Mouse (Mus musculus): ENCODE results near the gene Fam185a. TPM values are rescaled to one million over a fixed set of nuclear protein-coding genes. Genes with fewer than 3 reads are reported as not detected.

Fam185a gene
- polyA plus RNA-seq (2016; fragmentation: Nextera tagmentation; extraction: Ambion mirVana) = 5.3 and 5.7 TPM in 2 replicates

- Histone ChIP-seq H3K9me3 (no peaks in the 10 kb centered on the region), H3K4me3 (peak within 1 kb of the TSS; percentile 84), H3K4me1 (peaks cover 11% of the 10 kb centered on the region; the same call in 1 of the 2 replicates), H3K36me3 (no peaks in the 10 kb centered on the region), H3K4me2 (replicated peaks) (peak within 1 kb of the TSS; percentile 98), H3K27me3 (no peaks in the 10 kb centered on the region), H3K27ac (no peak within 1 kb of the TSS), H3K9ac (peak within 1 kb of the TSS; percentile 74)
- ATAC-seq (ENCODE audit: insufficient number of reproducible peaks, insufficient read depth, low FRiP score, low TSS enrichment) = peak; percentile 99
- WGBS = under 1% methylated on average over 68 of the region's 68 CpGs
These were observed at the start of gene Fam185a, which contains the start of gene Ccdc146 for GRCm38 (mm10) chr5:21424614-21425602. Fam185a (plus strand) TSS chr5:21424958. Ccdc146 (minus strand) TSS chr5:21424677.

- no peak overlapping the region for H3K4me3 ChIP-seq
- no peaks in the 10 kb centered on the region for H3K36me3 ChIP-seq
- ATAC-seq (ENCODE audit: insufficient number of reproducible peaks, insufficient read depth, low FRiP score, low TSS enrichment) = no peak
- H3K9ac ChIP-seq = no peak overlapping the region
- no peak overlapping the region for H3K4me2 ChIP-seq (replicated peaks)
- H3K27ac ChIP-seq = no peak overlapping the region
- peaks cover 19% of the 10 kb centered on the region for H3K27me3 ChIP-seq
- 0 out of 2 replicates have a peak, but pooled peaks cover 6% of the 10 kb centered on the region for H3K4me1 ChIP-seq
- H3K9me3 ChIP-seq = no peaks in the 10 kb centered on the region
- WGBS = 62% methylated on average over 4 of the region's 4 CpGs
These were observed 47.8 kb upstream of the Fam185a start for GRCm38 (mm10) chr5:21376935-21377334.

GRCm38 (mm10) chr5:21378397-21378796 is 46.4 kb upstream of the Fam185a start:
- peaks cover 10% of the 10 kb centered on the region for H3K27me3 ChIP-seq
- no peak overlapping the region for H3K4me3 ChIP-seq
- no peak overlapping the region for H3K4me2 ChIP-seq (replicated peaks)
- no peaks in the 10 kb centered on the region for H3K9me3 ChIP-seq
- 66% methylated on average over 2 of the region's 2 CpGs for WGBS
- no peaks in the 10 kb centered on the region for H3K36me3 ChIP-seq
- H3K4me1 ChIP-seq = peaks cover 9% of the 10 kb centered on the region
- no peak for ATAC-seq (ENCODE audit: insufficient number of reproducible peaks, insufficient read depth, low FRiP score, low TSS enrichment)
- H3K27ac ChIP-seq = no peak overlapping the region
- H3K9ac ChIP-seq = no peak overlapping the region

GRCm38 (mm10) chr5:21381986-21382385 is 42.8 kb upstream of the Fam185a start:
- 63% methylated on average over 6 of the region's 6 CpGs for WGBS
- H3K36me3 ChIP-seq = no peaks in the 10 kb centered on the region
- H3K4me1 ChIP-seq = peaks cover 16% of the 10 kb centered on the region
- H3K27ac ChIP-seq = no peak overlapping the region
- no peak overlapping the region for H3K4me2 ChIP-seq (replicated peaks)
- no peak for ATAC-seq (ENCODE audit: insufficient number of reproducible peaks, insufficient read depth, low FRiP score, low TSS enrichment)
- H3K9ac ChIP-seq = no peak overlapping the region
- 0 out of 2 replicates have a peak, but pooled peaks cover 3% of the 10 kb centered on the region for H3K27me3 ChIP-seq
- H3K9me3 ChIP-seq = no peaks in the 10 kb centered on the region
- H3K4me3 ChIP-seq = no peak overlapping the region

- Histone ChIP-seq H3K36me3 (no peaks in the 10 kb centered on the region), H3K9me3 (no peaks in the 10 kb centered on the region), H3K9ac (no peak overlapping the region), H3K4me1 (peaks cover 16% of the 10 kb centered on the region), H3K27ac (no peak overlapping the region), H3K4me3 (no peak overlapping the region), H3K4me2 (replicated peaks) (no peak overlapping the region), H3K27me3 (0 out of 2 replicates have a peak, but pooled peaks cover 3% of the 10 kb centered on the region)
- ATAC-seq (ENCODE audit: insufficient number of reproducible peaks, insufficient read depth, low FRiP score, low TSS enrichment) = no peak
- 54% methylated on average over 6 of the region's 6 CpGs for WGBS
These were observed 42.1 kb upstream of the Fam185a start for GRCm38 (mm10) chr5:21382678-21383077.

GRCm38 (mm10) chr5:21383392-21384251 is 41.1 kb upstream of the Fam185a start:
- Histone ChIP-seq H3K36me3 (no peaks in the 10 kb centered on the region), H3K4me1 (peaks cover 16% of the 10 kb centered on the region), H3K9ac (no peak overlapping the region), H3K27me3 (0 out of 2 replicates have a peak, but pooled peaks cover 3% of the 10 kb centered on the region), H3K4me3 (no peak overlapping the region), H3K27ac (no peak overlapping the region), H3K4me2 (replicated peaks) (no peak overlapping the region), H3K9me3 (no peaks in the 10 kb centered on the region)
- ATAC-seq (ENCODE audit: insufficient number of reproducible peaks, insufficient read depth, low FRiP score, low TSS enrichment) = 0 out of 2 replicates have a peak, but pooled peaks have one; percentile 65
- WGBS = 47% methylated on average over 14 of the region's 14 CpGs

GRCm38 (mm10) chr5:21384252-21384960 is 40.4 kb upstream of the Fam185a start:
- WGBS = 78% methylated on average over 13 of the region's 13 CpGs
- no peak overlapping the region for H3K4me2 ChIP-seq (replicated peaks)
- H3K36me3 ChIP-seq = no peaks in the 10 kb centered on the region
- H3K9ac ChIP-seq = no peak overlapping the region
- H3K27ac ChIP-seq = no peak overlapping the region
- peaks cover 16% of the 10 kb centered on the region for H3K4me1 ChIP-seq
- no peak for ATAC-seq (ENCODE audit: insufficient number of reproducible peaks, insufficient read depth, low FRiP score, low TSS enrichment)
- no peak overlapping the region for H3K4me3 ChIP-seq
- no peaks in the 10 kb centered on the region for H3K9me3 ChIP-seq
- H3K27me3 ChIP-seq = 0 out of 2 replicates have a peak, but pooled peaks cover 2% of the 10 kb centered on the region

GRCm38 (mm10) chr5:21384976-21385375 is 39.8 kb upstream of the Fam185a start:
- H3K4me1 ChIP-seq = peaks cover 16% of the 10 kb centered on the region
- no peaks in the 10 kb centered on the region for H3K36me3 ChIP-seq
- no peak overlapping the region for H3K27ac ChIP-seq
- H3K4me2 ChIP-seq (replicated peaks) = no peak overlapping the region
- no peaks in the 10 kb centered on the region for H3K27me3 ChIP-seq
- no peak overlapping the region for H3K9ac ChIP-seq
- H3K9me3 ChIP-seq = no peaks in the 10 kb centered on the region
- 93% methylated on average over 9 of the region's 9 CpGs for WGBS
- no peak for ATAC-seq (ENCODE audit: insufficient number of reproducible peaks, insufficient read depth, low FRiP score, low TSS enrichment)
- no peak overlapping the region for H3K4me3 ChIP-seq

- ATAC-seq (ENCODE audit: insufficient number of reproducible peaks, insufficient read depth, low FRiP score, low TSS enrichment) = no peak
- Histone ChIP-seq H3K9me3 (no peaks in the 10 kb centered on the region), H3K4me2 (replicated peaks) (no peak overlapping the region), H3K4me1 (peaks cover 16% of the 10 kb centered on the region), H3K9ac (no peak overlapping the region), H3K27ac (no peak overlapping the region), H3K36me3 (no peaks in the 10 kb centered on the region), H3K27me3 (no peaks in the 10 kb centered on the region), H3K4me3 (no peak overlapping the region)
- 82% methylated on average over 4 of the region's 4 CpGs for WGBS
These were observed 38.3 kb upstream of the Fam185a start for GRCm38 (mm10) chr5:21386432-21386831.

- H3K4me3 ChIP-seq = no peak overlapping the region
- no peak for ATAC-seq (ENCODE audit: insufficient number of reproducible peaks, insufficient read depth, low FRiP score, low TSS enrichment)
- H3K36me3 ChIP-seq = no peaks in the 10 kb centered on the region
- no peaks in the 10 kb centered on the region for H3K27me3 ChIP-seq
- no peak overlapping the region for H3K4me2 ChIP-seq (replicated peaks)
- no peaks in the 10 kb centered on the region for H3K9me3 ChIP-seq
- peaks cover 16% of the 10 kb centered on the region for H3K4me1 ChIP-seq
- no peak overlapping the region for H3K27ac ChIP-seq
- no peak overlapping the region for H3K9ac ChIP-seq
These were observed 37.4 kb upstream of the Fam185a start for GRCm38 (mm10) chr5:21387340-21387739.

GRCm38 (mm10) chr5:21388855-21389254 is 35.9 kb upstream of the Fam185a start:
- no peaks in the 10 kb centered on the region for H3K27me3 ChIP-seq
- peaks cover 2% of the 10 kb centered on the region for H3K4me1 ChIP-seq
- no peak overlapping the region for H3K9ac ChIP-seq
- no peak overlapping the region for H3K4me2 ChIP-seq (replicated peaks)
- no peak for ATAC-seq (ENCODE audit: insufficient number of reproducible peaks, insufficient read depth, low FRiP score, low TSS enrichment)
- H3K4me3 ChIP-seq = no peak overlapping the region
- H3K36me3 ChIP-seq = no peaks in the 10 kb centered on the region
- H3K9me3 ChIP-seq = no peaks in the 10 kb centered on the region
- WGBS = 74% methylated on average over 4 of the region's 4 CpGs
- no peak overlapping the region for H3K27ac ChIP-seq
